Mouse (Mus musculus) induced T-regulatory cell, adult 2 months (primary cell): ENCODE data around the gene Zfp568.
"Not testable (repeated sequence)": the region's sequence is repeated elsewhere in the genome, so short reads cannot be mapped to it uniquely, and the experiment has no call there.

Experiments used
- DNase-seq: peaks from one replicate; pipeline ENCODE4 v3.0.0-alpha.2; 2012; ENCODE audit warnings: low read depth

Gene Zfp568

DNA sequence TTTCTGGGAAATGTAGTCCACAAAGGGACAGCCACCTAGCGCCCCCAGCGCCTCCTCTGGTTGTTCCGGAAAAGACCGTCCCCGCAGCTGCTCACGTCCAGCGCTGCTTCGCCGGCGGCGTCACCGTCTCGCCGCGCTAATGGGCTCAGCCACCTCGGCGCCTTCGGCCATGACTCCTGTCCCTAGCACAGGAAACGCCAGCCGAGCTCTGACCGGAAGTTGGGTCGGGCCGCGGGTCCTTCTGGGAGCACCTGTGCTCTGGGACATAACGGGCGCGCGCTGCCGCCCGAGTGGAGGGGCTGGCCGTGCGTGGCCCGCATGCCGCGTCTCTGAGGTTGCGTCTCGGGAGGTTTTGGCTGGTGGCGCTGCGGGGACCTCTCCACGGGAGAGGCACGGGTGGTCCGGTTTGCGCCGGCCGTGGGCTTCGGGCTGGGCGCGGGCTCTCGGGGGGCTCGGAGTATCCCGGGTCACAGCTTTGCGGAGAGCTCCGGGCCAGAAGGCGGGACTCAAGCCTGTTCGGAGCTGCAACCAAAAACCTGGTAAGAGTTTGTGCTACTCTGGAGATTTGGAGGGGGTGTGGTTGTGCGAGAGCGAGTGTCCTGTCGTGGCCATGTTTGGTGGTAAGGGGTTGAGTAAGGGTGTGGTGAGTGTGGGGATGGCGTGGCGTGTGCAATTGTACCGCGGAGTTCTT is at the start of gene Zfp568:
TSS of gene Zfp568 (plus strand) at position 266 of the 691 bp plus-strand sequence.
- DNase-seq: peak; percentile 84

DNA sequence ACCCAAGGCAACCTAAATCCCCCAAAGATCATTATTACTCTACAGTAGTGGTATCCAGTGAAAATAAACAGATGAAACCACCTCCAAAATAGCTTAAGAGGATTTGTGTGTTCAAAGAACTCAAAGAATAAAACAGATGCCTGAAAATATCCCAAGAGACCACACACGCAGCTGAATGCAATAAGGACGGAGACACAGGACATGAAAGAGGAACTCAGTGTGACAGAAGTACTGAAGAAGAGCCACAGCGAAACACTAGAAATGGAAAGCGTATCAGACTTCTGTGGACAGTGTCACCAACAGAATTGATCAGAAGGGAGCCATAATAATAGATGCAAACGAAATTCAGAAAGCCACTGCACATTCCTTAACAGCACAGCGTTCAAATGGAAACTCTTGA is 44.9 kb upstream of the Zfp568 start:
- no peak for DNase-seq

DNA sequence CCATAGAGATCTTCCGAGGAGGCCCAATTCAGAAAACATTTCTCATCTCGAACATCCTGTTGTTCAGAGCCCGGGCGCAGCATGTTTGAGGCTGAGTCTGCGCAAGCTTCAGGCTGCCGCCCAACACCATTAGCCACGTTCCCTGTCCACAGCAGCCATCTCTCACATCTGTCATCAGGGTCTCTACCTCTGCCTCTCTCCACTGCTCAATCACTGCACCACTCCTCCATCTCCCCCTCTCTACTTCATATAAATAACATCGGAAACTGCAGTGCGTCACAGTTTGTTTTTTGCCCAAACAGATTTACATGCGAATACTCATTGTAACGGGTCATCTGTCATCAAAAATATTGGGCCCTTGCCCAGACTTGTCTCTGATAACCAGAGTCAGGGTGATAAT is 42.7 kb upstream of the Zfp568 start:
- no peak for DNase-seq

DNA sequence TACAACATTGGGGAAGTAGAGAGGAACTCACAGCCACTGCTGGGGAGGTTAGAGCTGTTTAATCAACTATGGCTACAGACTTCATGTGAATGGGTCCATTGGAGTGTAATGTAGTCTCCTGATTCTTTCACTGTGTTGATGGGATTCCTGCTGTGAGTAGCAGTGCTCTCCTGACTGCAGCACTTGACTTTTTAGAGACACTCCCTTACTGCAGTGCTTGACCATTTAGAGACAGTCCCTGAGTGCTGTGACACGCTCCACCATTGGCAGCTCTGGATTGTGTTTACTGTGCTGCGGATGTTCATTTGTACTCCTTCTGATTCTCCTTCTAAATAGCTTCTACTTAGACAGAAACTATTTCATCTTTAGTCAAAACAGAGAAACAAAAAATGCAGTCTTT is 41.0 kb upstream of the Zfp568 start:
- no peak for DNase-seq

DNA sequence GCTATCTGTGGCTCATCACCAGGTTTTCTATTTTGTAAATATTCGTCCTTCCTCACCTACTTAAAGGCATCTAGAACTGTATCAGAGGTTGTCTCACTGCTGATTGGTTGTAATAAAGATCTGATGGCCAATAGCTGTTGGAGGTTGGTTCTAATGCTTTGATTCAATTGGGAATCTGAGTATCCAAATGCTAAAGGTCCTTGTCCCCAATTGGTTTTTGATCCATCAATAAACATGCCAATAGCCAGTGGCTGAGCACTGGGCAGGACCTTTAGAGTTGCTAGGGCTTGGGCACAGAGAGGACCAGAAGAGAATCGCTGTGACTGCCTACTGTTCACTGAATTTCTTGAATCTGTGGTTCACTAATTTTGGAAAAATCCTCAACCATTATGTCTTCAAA is 40.0 kb upstream of the Zfp568 start:
- DNase-seq: no peak

DNA sequence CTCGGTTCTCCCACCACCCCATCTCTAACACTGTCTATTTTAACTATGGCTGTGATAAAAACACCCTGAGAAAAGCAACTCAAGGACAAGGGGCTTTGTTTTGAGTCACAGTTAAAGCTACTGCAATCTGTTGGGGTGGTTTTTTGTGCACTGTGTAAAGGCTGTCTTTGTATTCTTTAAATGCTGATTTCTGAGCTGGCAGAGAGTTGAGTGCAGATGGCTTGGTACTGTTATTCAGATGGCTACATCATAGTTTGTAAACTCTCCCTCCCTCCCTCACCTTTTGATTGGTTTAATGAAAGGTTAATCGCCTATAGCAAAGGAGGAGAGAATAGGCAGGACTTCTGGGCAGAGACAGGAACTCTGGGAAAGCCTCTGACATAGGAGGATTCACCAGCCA is 39.6 kb upstream of the Zfp568 start:
- DNase-seq: no peak

DNA sequence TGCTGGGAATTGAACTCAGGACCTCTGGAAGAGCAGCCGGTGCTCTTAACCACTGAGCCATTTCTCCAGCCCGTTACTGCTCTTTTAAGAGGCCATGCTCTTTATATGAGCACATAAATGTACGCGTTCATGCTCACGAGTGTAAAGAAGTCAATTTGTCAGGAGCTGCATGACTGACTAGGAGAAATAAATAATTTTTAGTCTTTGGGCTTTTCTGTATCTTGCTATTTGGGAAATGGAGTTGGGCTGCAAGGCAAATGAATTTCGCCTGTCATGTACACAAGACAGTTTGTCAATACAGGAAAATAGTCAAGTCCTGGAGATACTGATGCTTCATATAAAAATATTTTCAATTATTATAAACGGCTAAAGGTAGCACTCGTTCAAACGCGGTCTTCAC is 30.7 kb upstream of the Zfp568 start:
- DNase-seq: no peak

DNA sequence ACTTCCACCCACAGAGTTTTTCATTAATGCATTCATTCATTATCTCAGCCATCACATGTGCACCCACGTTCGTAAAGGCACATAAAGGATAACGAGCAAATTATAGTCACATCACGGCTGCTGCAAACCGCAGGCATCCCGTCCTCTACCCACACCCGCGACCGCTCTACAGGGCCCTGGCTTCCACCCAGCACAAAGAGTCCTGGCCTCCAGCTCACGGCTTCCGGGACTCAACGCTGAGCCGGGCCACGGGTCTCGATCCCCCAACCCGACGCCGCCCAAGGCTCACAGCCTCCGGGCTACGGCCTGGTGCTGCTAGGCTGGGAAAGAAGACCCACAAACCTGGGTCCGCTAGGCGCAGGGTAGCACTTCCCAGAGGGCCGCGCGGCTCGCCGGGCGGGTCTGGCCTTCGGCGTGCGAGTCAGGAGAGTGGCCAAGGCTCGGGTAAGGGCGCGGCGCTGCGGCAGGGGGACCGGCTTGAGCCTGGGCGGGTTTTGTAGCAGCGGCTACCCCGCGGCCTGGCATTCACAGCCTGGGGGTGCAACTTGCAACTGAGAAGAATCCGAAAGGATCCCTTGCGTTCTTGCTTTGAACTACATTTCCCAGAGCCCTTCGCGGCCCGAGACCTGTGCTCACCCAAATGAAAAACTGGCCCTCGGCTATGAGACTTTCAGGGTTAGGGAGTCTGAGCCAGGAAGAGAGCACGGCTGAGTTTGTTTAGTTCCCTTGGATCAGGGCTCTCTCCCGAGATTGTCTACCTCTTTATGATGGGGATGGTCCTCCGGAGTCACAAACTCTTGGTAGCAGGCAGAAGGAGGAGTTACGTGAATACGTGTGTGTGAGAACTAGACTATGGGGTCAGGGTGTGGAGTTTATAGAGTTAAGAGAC is 30.0 kb upstream of the Zfp568 start, which contains the start of gene Zfp74:
TSS of gene Zfp74 (minus strand) at position 577 of the 889 bp plus-strand sequence.
- peak; percentile 89 for DNase-seq

DNA sequence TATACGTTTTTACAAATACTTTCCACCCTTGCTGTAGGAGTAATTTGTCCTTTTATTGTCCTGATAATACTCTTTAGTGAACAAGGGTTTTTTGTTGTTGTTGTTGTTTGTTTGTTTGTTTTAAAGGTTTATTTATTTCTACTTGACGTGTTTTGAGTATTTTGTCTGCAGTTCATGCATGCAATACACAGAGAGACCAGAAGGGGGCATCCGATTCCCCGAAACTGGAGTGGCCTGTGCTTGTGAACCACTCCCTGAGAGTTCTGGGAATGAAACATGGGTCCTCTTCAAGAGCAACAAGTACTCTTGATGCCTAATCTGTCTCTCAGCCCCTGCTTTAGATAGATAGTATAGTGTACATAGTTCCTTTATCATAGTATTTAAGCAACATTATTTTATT is 29.0 kb upstream of the Zfp568 start:
- peak; percentile 83 for DNase-seq

DNA sequence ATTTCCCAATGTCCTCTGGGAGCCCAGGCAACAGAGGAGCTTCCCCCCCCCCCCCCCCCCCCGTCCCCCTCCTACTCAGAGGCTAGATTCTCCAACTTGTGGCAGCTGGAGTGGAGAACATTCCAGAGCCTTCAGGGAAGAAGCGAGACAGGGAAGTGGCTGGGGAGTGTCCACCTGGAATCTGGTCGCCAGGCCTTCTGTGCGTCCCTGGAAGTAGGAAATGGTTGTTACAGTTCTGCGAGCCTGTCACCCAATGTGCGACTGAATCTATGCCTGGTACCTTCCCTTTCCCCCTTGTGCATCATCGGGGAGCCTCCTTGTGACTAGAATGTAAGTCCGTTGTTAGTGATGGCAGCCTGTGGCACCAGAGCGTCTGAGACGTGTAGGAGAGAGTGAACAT is 27.5 kb upstream of the Zfp568 start:
- no peak for DNase-seq

DNA sequence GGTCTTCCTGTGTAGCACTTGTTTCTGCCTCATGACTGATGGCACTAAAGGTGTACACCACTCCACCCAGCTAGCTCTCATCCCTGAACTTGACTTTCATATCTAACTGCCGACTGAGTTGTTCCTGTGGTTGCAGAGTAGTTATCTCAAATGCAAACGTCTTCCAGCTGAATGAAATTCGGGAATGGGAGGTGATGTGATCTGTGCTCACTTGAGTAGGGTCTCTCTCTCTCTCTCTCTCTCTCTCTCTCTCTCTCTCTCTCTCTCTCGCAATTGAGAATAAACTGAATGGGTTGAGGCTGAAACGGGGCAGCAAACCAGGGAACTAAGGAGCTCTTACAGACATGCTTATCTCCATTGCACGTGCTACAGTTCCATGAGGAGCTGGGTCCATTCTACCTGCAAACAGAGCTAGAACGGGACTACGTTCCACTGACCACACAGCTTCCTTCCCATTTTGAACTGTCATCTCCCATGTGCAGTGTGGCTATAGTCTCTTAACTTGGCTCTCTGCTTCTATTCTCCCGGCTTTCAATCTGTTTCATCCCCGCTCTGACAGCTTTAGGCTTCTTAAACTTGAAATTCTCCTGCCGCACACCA is 25.5 kb upstream of the Zfp568 start:
- no peak for DNase-seq

DNA sequence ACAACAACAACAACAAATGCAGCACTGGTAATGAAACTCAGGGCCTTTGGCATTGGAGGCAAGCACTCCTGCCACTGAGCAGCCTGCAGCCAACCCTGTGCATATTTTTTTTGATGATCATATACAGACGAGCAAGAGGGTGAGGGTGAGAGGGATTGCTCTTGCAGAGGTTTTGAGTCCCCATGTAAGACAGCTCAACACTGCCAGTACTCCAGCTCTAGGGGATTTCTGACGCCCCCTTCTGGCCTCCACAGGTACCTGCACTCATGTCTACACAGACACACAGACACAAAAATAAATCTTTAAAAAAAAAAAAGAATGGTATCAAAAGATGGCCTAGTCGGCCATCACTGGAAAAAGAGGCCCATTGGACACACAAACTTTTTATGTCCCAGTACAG is 24.8 kb upstream of the Zfp568 start:
- DNase-seq: no peak

DNA sequence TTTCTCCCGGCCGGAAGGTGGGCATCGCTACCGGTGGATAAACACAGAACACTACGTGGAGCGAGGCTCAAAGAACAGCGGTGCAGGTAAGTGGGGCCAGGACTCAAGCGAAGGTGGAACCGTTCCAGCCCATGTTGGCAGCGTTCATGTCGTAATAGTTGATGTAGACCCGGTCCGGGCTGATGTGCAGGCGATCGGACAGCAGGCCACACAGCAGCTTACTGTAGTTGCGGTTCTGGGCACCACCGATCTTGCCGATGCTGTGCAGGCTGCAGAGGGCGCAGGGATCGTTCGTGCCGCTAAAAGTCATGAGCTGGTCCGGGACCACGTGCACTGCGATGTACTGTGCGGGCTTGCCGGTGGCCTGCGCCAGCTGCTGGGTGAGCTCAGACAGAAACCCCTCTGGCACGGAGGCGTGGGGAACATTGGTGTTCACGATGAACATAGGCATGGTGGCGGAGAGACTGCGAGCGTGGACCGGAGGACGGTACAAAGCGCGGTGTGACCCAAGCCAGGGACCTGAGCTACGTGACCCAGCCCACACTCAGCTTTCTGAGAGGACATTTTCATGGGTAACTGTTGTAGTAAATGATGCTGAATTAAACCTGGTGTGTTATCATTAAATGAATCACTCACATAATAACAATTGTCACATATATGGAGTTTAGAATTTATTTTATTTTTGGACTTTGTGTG is 18.5 kb upstream of the Zfp568 start:
- DNase-seq: not testable (repeated sequence)

DNA sequence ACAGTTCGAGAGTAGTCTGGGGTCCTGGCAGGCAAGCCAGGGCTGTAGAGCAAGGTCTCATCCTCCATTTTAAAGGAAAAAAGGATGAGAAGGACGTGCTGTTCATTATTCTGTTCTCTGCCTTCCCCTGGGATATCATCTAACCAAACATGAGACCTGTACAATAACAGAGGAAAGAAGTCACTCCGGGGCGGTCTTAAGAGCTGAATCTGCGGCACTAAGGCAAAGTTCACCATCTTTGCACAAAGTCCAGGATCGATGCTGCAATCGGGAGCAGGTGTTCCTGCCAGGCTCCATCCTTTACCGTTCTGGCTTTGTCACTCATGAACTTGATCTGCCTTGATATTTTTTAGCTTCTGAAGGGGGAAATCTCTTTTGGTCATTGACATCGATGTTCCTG is 13.1 kb upstream of the Zfp568 start:
- no peak for DNase-seq

DNA sequence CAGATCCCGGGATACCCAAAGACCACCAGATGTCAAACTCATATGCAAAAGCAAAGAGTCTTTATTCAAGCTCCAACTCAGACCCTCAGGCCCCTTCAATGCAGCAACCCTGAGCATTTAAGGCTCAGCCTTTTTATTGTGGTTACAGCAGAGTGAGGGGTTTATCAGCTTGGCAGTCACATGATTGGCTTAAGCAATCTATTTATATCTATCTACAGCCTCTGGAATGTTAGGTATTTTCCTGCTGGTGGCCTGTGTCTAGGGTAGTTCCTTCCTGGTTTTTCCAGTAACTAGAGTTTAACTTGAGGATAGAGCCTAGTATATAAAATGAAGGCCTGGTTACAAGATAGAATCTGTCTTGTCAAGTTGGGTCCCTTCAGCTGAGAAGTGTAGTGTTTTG is 3.0 kb upstream of the Zfp568 start:
- no peak for DNase-seq

DNA sequence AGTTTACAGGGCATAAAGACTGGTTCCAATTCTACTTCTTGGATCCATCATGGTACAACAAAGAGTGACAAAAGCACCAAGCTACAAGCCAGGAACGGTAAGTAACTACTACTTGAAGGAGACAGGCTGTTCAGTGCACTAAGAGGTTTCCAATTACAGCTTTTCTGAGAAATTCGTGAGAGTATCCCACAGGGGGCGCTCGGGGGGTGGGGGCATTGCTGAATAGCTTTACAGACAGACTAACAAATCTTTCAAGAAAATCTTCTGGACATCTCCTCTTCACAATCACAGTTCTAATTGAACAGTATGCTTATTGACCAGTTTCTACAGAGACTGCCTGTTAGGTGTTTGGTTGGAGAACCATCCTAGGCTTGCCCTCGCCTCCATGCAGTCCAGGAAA is 2.3 kb upstream of the Zfp568 start:
- DNase-seq: peak; percentile 32

DNA sequence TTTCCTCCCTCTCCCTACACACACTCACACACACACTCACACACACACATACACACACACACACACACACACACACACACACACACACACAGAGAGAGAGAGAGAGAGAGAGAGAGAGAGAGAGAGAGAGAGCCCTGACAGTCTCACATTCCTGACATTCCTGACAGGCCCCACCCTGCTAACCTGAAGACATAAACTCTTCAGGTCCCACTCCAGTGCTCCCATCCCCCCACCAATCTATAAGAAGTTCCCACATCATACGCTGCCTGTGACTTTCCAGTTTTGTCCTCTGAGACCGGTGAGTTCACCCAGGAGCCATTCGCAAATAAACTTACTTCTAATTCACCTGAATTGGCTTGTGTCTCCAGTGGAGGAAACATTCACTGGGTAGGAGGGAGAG is 1.9 kb upstream of the Zfp568 start:
- DNase-seq: no peak

DNA sequence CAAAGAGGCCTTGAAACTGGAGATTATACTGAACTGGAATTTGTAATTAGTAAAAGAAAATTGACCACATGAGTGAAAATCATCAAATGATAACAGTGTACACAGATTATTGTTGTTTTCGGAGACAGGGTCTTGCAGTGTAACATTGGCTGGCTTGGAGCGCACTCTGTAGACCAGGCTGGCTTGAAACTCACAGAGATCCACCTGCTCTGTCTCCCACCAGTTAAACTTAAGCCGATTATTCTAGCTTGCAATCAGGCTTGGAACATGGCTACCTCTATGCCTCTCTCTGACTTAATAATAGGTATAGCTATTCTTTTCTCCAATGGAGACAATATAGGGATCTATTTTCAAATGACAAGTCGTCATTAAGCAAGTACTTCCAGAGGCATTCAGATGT is 1.4 kb upstream of the Zfp568 start:
- DNase-seq: no peak

DNA sequence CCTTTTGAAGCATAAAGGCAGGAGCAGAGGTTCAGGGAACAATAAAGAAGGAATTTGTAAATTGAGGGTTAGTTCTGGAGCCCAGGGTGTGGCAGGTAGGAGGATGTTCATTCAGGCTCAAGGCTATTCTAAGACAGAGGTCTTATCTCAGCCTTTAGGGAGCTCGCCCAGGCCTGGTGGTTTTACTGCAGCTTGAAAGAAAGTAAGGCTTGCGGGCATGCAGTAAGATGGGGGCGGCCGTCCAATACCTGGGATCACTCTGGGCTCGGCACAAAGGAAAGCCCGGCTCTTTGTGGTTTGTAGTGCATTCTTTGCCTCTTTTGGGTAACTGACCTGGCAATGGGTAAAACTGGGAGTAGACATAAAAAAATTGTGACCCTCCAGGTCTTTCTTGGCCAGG is 824 bp upstream of the Zfp568 start:
- DNase-seq: no peak

DNA sequence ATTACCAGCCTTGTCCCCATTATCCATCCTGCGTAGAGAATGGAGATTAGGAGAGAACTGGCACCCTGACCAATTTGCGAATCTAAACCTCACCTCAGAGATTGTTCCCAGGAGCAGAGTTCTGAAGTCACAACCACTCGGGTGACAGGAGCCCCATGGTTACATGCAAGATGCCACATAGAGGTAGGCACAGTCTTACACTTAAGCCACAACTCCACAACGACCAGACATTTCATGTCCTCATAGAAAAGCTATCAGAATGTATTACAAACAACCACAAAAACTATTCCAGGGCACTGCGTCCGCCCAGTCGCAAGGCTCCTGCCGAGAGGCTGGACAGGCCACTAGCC is 440 bp upstream of the Zfp568 start:
- DNase-seq: no peak

DNA sequence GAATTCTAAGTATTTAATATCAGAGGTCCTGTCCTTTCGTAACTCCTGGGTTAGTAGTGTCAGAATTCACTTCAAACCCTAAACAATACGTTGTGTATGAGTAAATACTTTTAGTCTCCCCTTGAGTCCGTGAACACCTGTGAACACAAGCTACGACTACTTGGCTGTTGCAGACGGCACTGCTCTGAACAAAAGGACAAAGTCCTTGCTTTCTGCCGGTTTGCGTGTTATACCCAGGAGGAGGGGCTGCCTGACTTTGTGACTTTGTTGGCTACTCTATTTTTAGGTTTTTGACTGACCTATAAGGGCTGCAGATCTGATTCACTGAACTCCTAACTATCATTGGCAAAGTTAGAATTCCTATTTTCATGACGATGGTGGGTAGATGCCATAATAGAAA is 2.3 kb downstream of the Zfp568 start:
- no peak for DNase-seq

DNA sequence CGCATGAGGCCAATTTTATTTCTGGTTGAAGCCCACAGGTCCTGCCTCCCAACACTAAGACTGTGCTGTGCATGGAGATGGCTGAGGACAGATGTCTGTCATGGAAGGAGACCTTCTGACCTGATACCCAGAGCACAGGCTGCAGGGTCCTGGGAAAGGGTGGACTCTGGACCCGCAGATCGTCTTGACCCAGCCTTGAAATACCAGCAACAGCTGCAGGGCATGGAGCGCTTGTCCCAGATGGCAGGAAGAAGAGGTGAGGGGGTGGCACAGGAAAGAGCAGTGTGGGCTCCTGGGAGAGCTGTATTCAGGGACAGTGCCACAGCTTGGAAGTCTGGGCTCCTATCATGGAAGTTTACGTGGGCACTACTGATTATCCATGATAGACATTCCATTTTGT is 3.8 kb downstream of the Zfp568 start:
- no peak for DNase-seq

DNA sequence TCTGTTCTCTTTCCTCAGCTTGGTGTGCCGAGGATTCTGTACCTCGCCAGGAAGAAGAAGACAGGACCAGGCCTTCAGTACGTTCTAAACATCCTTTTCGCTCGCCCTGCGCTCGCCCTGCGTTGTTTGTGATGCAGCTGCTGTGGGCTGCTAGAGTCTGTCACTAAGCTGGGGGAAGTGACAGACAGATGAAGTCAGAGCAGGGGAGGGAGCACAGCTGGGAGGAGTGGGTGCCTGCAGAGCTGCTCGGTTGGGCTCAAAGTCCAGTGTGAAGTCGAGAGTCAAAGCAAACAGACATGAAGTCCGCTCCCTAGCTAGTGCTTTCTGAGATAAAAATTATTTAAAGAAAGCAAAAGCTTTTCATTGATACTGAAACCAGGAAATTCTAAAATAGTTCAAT is 5.3 kb downstream of the Zfp568 start:
- DNase-seq: no peak
